Mouse (Mus musculus) MEL (cell line): Measurements from ENCODE around the gene Vti1a. TPM values are rescaled to one million over a fixed set of nuclear protein-coding genes. Genes with fewer than 3 reads are reported as not detected.

ENCODE experiments used
- DNase-seq: peaks from one replicate; pipeline ENCODE4 v3.0.0; 2011; ENCODE audit warnings: low read depth, low spot score
- H3K27ac ChIP-seq: 2 replicates; pipeline ENCODE4 v1.5.1; 2012; ENCODE audit warnings: low read depth, mild to moderate bottlenecking, control low read depth, low read length, moderate library complexity; ENCODE audit not compliant: control insufficient read depth
- H3K27me3 ChIP-seq, 2 experiments: fragments of 150-350 bp in 1 of 2; sonication (generic) in 1 of 2; 2 replicates each; pipeline ENCODE4 v1.6.1; 2012; ENCODE audit warnings: low read length in 2 of 2, mild to moderate bottlenecking in 2 of 2, improper control_type of control experiment in 1 of 2, moderate library complexity in 1 of 2; ENCODE audit not compliant: insufficient read depth in 2 of 2, control insufficient read depth in 1 of 2
- H3K36me3 ChIP-seq, 2 experiments: 2 replicates each; pipeline ENCODE4 v1.6.1; 2012 to 2014; ENCODE audit warnings: low read length in 2 of 2, improper control_type of control experiment in 1 of 2, inconsistent platforms in 1 of 2, mild to moderate bottlenecking in 1 of 2; ENCODE audit not compliant: insufficient read depth in 2 of 2, control insufficient read depth in 1 of 2
- H3K4me1 ChIP-seq, 2 experiments: fragments of 150-350 bp in 1 of 2; sonication (generic) in 1 of 2; 2 replicates each; pipeline ENCODE4 v1.6.1; 2012; ENCODE audit warnings: low read length in 2 of 2, improper control_type of control experiment in 1 of 2, mild to moderate bottlenecking in 1 of 2; ENCODE audit not compliant: insufficient read depth in 2 of 2, control insufficient read depth in 1 of 2
- H3K4me3 ChIP-seq, 2 experiments: fragments of 150-350 bp in 1 of 2; sonication (generic) in 1 of 2; 2 replicates each; pipeline ENCODE4 v1.5.1; 2012; ENCODE audit warnings: low read depth in 2 of 2, low read length in 2 of 2, mild to moderate bottlenecking in 2 of 2, moderate library complexity in 2 of 2, control low read depth in 1 of 2, improper control_type of control experiment in 1 of 2; ENCODE audit not compliant: control insufficient read depth in 1 of 2, insufficient read depth in 1 of 2
- H3K79me2 ChIP-seq: 2 replicates; pipeline ENCODE4 v1.6.1; 2012; ENCODE audit warnings: mild to moderate bottlenecking, low read length, moderate library complexity; ENCODE audit not compliant: control insufficient read depth, poor library complexity, insufficient read depth
- H3K9ac ChIP-seq: 2 replicates; pipeline ENCODE4 v1.6.1; 2012; ENCODE audit warnings: low read depth, mild to moderate bottlenecking, control low read depth, low read length, moderate library complexity; ENCODE audit not compliant: control insufficient read depth, poor library complexity, severe bottlenecking
- H3K9me3 ChIP-seq: fragments of 150-350 bp; sonication (generic); replicated peaks from 2 replicates; pipeline ENCODE4 v1.6.1; 2012; ENCODE audit warnings: mild to moderate bottlenecking, low read length, improper control_type of control experiment, moderate library complexity; ENCODE audit not compliant: insufficient read depth
- BHLHE40 ChIP-seq: IDR thresholded peaks from 2 replicates; pipeline ENCODE4 v1.6.1; 2012; ENCODE audit warnings: low read depth, mild to moderate bottlenecking, inconsistent platforms, low read length, improper control_type of control experiment, borderline replicate concordance
- CTCF ChIP-seq, 3 experiments: IDR thresholded peaks in 2 of 3; conservative IDR thresholded peaks in 1 of 3; 2 replicates each; pipeline ENCODE4 v1.5.1; 2011 to 2012; ENCODE audit warnings: low read length in 3 of 3, low read depth in 2 of 3, mild to moderate bottlenecking in 2 of 3, improper control_type of control experiment in 1 of 3, inconsistent platforms in 1 of 3, mixed read lengths in 1 of 3, moderate library complexity in 1 of 3; ENCODE audit not compliant: control insufficient read depth in 1 of 3, insufficient read depth in 1 of 3, poor library complexity in 1 of 3, severe bottlenecking in 1 of 3
- E2F4 ChIP-seq: IDR thresholded peaks from 2 replicates; pipeline ENCODE4 v1.6.1; 2011; ENCODE audit warnings: low read depth, low read length, improper control_type of control experiment, borderline replicate concordance
- ELF1 ChIP-seq: IDR thresholded peaks from 2 replicates; pipeline ENCODE4 v1.6.1; 2014; ENCODE audit warnings: low read depth, mild to moderate bottlenecking, inconsistent platforms, low read length, improper control_type of control experiment, moderate library complexity
- EP300 ChIP-seq, 2 experiments: IDR thresholded peaks; 2 replicates each; pipeline ENCODE4 v1.6.1; 2011; ENCODE audit warnings: improper control_type of control experiment in 2 of 2, low read length in 2 of 2, low read depth in 1 of 2, mild to moderate bottlenecking in 1 of 2
- ETS1 ChIP-seq: IDR thresholded peaks from 2 replicates; pipeline ENCODE4 v1.6.1; 2012; ENCODE audit warnings: low read depth, mild to moderate bottlenecking, inconsistent platforms, low read length, improper control_type of control experiment, moderate library complexity
- GABPA ChIP-seq: IDR thresholded peaks from 2 replicates; pipeline ENCODE4 v1.6.1; 2012; ENCODE audit warnings: low read depth, mild to moderate bottlenecking, inconsistent platforms, low read length, improper control_type of control experiment, moderate library complexity
- GATA1 ChIP-seq: IDR thresholded peaks from 2 replicates; pipeline ENCODE4 v1.6.1; 2011; ENCODE audit warnings: low read depth, low read length, improper control_type of control experiment
- HCFC1 ChIP-seq: IDR thresholded peaks from 2 replicates; pipeline ENCODE4 v1.6.1; 2012; ENCODE audit warnings: low read depth, mild to moderate bottlenecking, inconsistent platforms, low read length, improper control_type of control experiment, moderate library complexity
- JUND ChIP-seq: IDR thresholded peaks from 2 replicates; pipeline ENCODE4 v1.6.1; 2011; ENCODE audit warnings: low read depth, mild to moderate bottlenecking, improper control_type of control experiment, low read length
- KAT2A ChIP-seq: conservative IDR thresholded peaks from 2 replicates; pipeline ENCODE4 v1.6.1; 2012; ENCODE audit warnings: low read depth, low read length, improper control_type of control experiment, inconsistent platforms
- MAX ChIP-seq: IDR thresholded peaks from 2 replicates; pipeline ENCODE4 v1.6.1; 2011; ENCODE audit warnings: low read length, improper control_type of control experiment
- MAZ ChIP-seq: IDR thresholded peaks from 2 replicates; pipeline ENCODE4 v1.6.1; 2012; ENCODE audit warnings: low read depth, mild to moderate bottlenecking, inconsistent platforms, low read length, improper control_type of control experiment
- MEF2A ChIP-seq: IDR thresholded peaks from 2 replicates; pipeline ENCODE4 v1.6.1; 2014; ENCODE audit warnings: low read depth, mild to moderate bottlenecking, inconsistent platforms, low read length, improper control_type of control experiment; ENCODE audit not compliant: poor library complexity, insufficient replicate concordance, severe bottlenecking; ENCODE audit errors: extremely low read depth
- MYC ChIP-seq: IDR thresholded peaks from 2 replicates; pipeline ENCODE4 v1.6.1; 2011; ENCODE audit warnings: low read depth, mild to moderate bottlenecking, low read length, improper control_type of control experiment, moderate library complexity
- NRF1 ChIP-seq: IDR thresholded peaks from 2 replicates; pipeline ENCODE4 v1.6.1; 2014; ENCODE audit warnings: low read depth, mild to moderate bottlenecking, inconsistent platforms, low read length, improper control_type of control experiment, moderate library complexity; ENCODE audit not compliant: poor library complexity, insufficient read depth, severe bottlenecking
- POLR2A ChIP-seq, 2 experiments: IDR thresholded peaks; 2 replicates each; pipeline ENCODE4 v1.6.1; 2011 to 2012; ENCODE audit warnings: low read length in 2 of 2, mild to moderate bottlenecking in 2 of 2, control low read depth in 1 of 2, improper control_type of control experiment in 1 of 2, low read depth in 1 of 2, moderate library complexity in 1 of 2; ENCODE audit not compliant: control insufficient read depth in 1 of 2, insufficient read depth in 1 of 2, poor library complexity in 1 of 2
- RAD21 ChIP-seq: IDR thresholded peaks from 2 replicates; pipeline ENCODE4 v1.6.1; 2011; ENCODE audit warnings: mild to moderate bottlenecking, low read depth, low read length, improper control_type of control experiment
- RCOR1 ChIP-seq: IDR thresholded peaks from 2 replicates; pipeline ENCODE4 v1.6.1; 2012; ENCODE audit warnings: low read depth, mild to moderate bottlenecking, inconsistent platforms, low read length, improper control_type of control experiment
- SIN3A ChIP-seq: IDR thresholded peaks from 2 replicates; pipeline ENCODE4 v1.6.1; 2012; ENCODE audit warnings: low read length, improper control_type of control experiment, inconsistent platforms
- SMC3 ChIP-seq: IDR thresholded peaks from 2 replicates; pipeline ENCODE4 v1.6.1; 2011; ENCODE audit warnings: low read depth, low read length, improper control_type of control experiment
- TBP ChIP-seq: IDR thresholded peaks from 2 replicates; pipeline ENCODE4 v1.8.0; 2011; ENCODE audit warnings: low read depth, low read length, improper control_type of control experiment
- TCF12 ChIP-seq: IDR thresholded peaks from 2 replicates; pipeline ENCODE4 v1.6.1; 2014; ENCODE audit warnings: low read depth, mild to moderate bottlenecking, inconsistent platforms, low read length, improper control_type of control experiment, moderate library complexity
- UBTF ChIP-seq: IDR thresholded peaks from 2 replicates; pipeline ENCODE4 v1.6.1; 2012; ENCODE audit warnings: low read depth, mild to moderate bottlenecking, inconsistent platforms, low read length, improper control_type of control experiment, moderate library complexity, borderline replicate concordance; ENCODE audit not compliant: insufficient read depth
- USF1 ChIP-seq: IDR thresholded peaks from 2 replicates; pipeline ENCODE4 v1.6.1; 2014; ENCODE audit warnings: low read depth, mild to moderate bottlenecking, inconsistent platforms, low read length, improper control_type of control experiment, moderate library complexity
- USF2 ChIP-seq, 2 experiments: IDR thresholded peaks; 2 replicates each; pipeline ENCODE4 v1.6.1; 2011 to 2012; ENCODE audit warnings: improper control_type of control experiment in 2 of 2, low read length in 2 of 2, borderline replicate concordance in 1 of 2, inconsistent platforms in 1 of 2, low read depth in 1 of 2, mild to moderate bottlenecking in 1 of 2; ENCODE audit not compliant: insufficient read depth in 1 of 2
- ZC3H11A ChIP-seq: IDR thresholded peaks from 2 replicates; pipeline ENCODE4 v1.6.1; 2012; ENCODE audit warnings: low read depth, mild to moderate bottlenecking, inconsistent platforms, low read length, improper control_type of control experiment
- polyA plus RNA-seq, 2 experiments: library from polyadenylated mRNA; stranded (reverse) in 1 of 2; unstranded in 1 of 2; fragments of >175 nt in 1 of 2; fragments of >200 nt in 1 of 2; gene quantifications; 2 replicates each; pipeline versions ENCODE4 v1.2.1 to v1.2.4; 2012; ENCODE audit warnings: low replicate concordance in 2 of 2, low read depth in 1 of 2; ENCODE audit not compliant: insufficient read length in 2 of 2, insufficient read depth in 1 of 2, missing spikeins in 1 of 2
- total RNA-seq: library from RNA; depleted of rRNA; stranded (reverse); fragments of 300-350 nt; gene quantifications from 2 replicates; pipeline ENCODE4 v1.2.3, GENCODE M21; 2012

Vti1a gene
- total and polyA plus RNA-seq, 3 experiments: 37.2 to 119 (median 42.8) TPM

DNA sequence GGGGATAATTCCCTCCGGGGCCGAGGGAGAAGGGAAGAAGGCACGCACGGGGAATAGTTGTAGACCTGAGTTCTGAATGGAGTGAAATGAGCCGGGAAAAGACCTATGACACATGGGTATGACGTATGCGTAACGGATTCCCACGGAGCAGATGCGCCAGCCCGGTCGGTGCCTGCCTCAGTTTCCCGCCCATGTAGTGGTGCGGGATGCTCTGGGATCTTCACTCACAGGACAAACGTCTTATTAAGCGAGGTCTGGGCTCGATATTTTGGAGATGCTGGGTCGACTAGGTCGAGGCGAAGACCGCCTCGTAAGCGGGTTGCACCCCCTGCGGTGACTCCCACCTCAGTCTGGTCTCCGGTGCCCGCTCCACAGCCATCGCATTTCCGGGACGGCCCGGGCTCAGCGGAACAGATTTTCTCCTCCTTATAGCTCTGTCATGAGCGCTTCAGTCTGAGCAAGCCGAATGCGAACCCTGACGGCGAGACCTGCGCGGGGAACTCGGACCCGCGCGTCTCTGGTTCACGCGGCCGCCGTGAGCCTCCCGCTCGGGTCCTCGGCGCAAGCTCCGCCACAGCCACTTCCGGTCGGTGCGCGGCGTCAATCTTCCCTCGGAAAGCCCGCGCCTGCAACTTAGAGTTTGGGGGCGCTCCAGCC is 515 bp upstream of the Vti1a start, which contains the start of gene Zdhhc6 (continued):
- no peak for TF ChIP-seq RCOR1
- TF ChIP-seq KAT2A: no peak
- no peak for TF ChIP-seq ZC3H11A
- no peak for TF ChIP-seq MYC
- no peak for TF ChIP-seq USF1
- no peak for TF ChIP-seq JUND
- no peak for TF ChIP-seq ELF1
- TF ChIP-seq UBTF: no peak
- TF ChIP-seq CTCF (IDR thresholded peaks at IDR 0.05 in 2 of 3, conservative IDR thresholded peaks at IDR 0.05 in 1 of 3; ENCODE audit: control insufficient read depth in 1 of 3, insufficient read depth in 1 of 3, low read depth in 2 of 3, low read length in 3 of 3, poor library complexity in 1 of 3, severe bottlenecking in 1 of 3): no peak

GRCm38 (mm10) chr19:55316901-55317300 is 806 bp downstream of the Vti1a start:
- H3K9ac ChIP-seq: peak overlapping the region; percentile 97
- TF ChIP-seq TCF12: no peak
- no peak for TF ChIP-seq USF1
- TF ChIP-seq SMC3: peak; percentile 3; the same call in 1 of the 2 replicates
- TF ChIP-seq ETS1: 0 out of 2 replicates have a peak, but pooled peaks have one; percentile 7
- no peak for TF ChIP-seq TBP
- no peak for TF ChIP-seq RAD21
- TF ChIP-seq POLR2A (IDR thresholded peaks at IDR 0.05; ENCODE audit: control insufficient read depth in 1 of 2, insufficient read depth in 1 of 2, low read depth in 1 of 2, low read length in 2 of 2, poor library complexity in 1 of 2): no peak
- peak; percentile 32; the same call in 1 of the 2 replicates for TF ChIP-seq NRF1
- TF ChIP-seq BHLHE40: no peak
- TF ChIP-seq USF2 (IDR thresholded peaks at IDR 0.05; ENCODE audit: borderline replicate concordance in 1 of 2, insufficient read depth in 1 of 2, low read depth in 1 of 2, low read length in 2 of 2): no peak
- TF ChIP-seq GATA1: peak; percentile 53; the same call in 1 of the 2 replicates
- peak; percentile 17; the same call in 1 of the 2 replicates for TF ChIP-seq MAX
- TF ChIP-seq E2F4: no peak
- 0 out of 2 replicates have a peak, but pooled peaks have one; percentile 19 for TF ChIP-seq HCFC1
- peak; percentile 75 for TF ChIP-seq SIN3A
- TF ChIP-seq MEF2A: no peak
- no peak for TF ChIP-seq GABPA
- TF ChIP-seq MAZ: no peak
- 0 out of 2 replicates have a peak, but pooled peaks have one; percentile 51 for TF ChIP-seq RCOR1
- peak in 1 of 2 experiments; percentile 23; a peak in 2 of 4 replicates for TF ChIP-seq EP300 (IDR thresholded peaks at IDR 0.05; ENCODE audit: low read depth in 1 of 2, low read length in 2 of 2)

More at GRCm38 (mm10) chr19:55316901-55317300, 806 bp downstream of the Vti1a start:
- no peaks in the 10 kb centered on the region for H3K27me3 ChIP-seq
- peaks cover 0 to 20% of the 10 kb centered on the region in 2 experiments; a peak in 2 of 4 replicates for H3K4me1 ChIP-seq
- H3K27ac ChIP-seq: peak overlapping the region; percentile 20; the same call in 1 of the 2 replicates
- peaks cover 0 to 37% of the 10 kb centered on the region in 2 experiments; a peak in 2 of 4 replicates for H3K36me3 ChIP-seq
- H3K79me2 ChIP-seq: peaks cover 54% of the 10 kb centered on the region
- DNase-seq: peak; percentile 72
- no peaks in the 10 kb centered on the region for H3K9me3 ChIP-seq
- peak overlapping the region; percentile 35 to 83 for H3K4me3 ChIP-seq
